Mouse (Mus musculus) adipocyte (in vitro differentiated cells): Measurements from ENCODE around the gene Gm37240.

Source experiments
- DNase-seq: peaks from one replicate; pipeline ENCODE4 v3.0.0-alpha.2; 2016; ENCODE audit warnings: low spot score

Gene Gm37240

GRCm38 (mm10) chr3:85493796-85494195 is 393.5 kb downstream of the Gm37240 start:
- no peak for DNase-seq

GRCm38 (mm10) chr3:85490204-85490603 is 397.1 kb downstream of the Gm37240 start:
- no peak for DNase-seq

GRCm38 (mm10) chr3:85487379-85487778 is 399.9 kb downstream of the Gm37240 start:
- DNase-seq = no peak

GRCm38 (mm10) chr3:85485536-85486190 is 401.7 kb downstream of the Gm37240 start:
- no peak for DNase-seq

GRCm38 (mm10) chr3:85482636-85483035 is 404.7 kb downstream of the Gm37240 start:
- DNase-seq = peak; percentile 11

GRCm38 (mm10) chr3:85480638-85481037 is 406.7 kb downstream of the Gm37240 start:
- no peak for DNase-seq

GRCm38 (mm10) chr3:85478731-85479130 is 408.6 kb downstream of the Gm37240 start:
- no peak for DNase-seq

GRCm38 (mm10) chr3:85469711-85470110 is 417.6 kb downstream of the Gm37240 start:
- no peak for DNase-seq

GRCm38 (mm10) chr3:85468995-85469394 is 418.3 kb downstream of the Gm37240 start:
- no peak for DNase-seq

- DNase-seq = no peak
These were observed 421.9 kb downstream of the Gm37240 start for GRCm38 (mm10) chr3:85465283-85466025.

- DNase-seq = no peak
These were observed 427.3 kb downstream of the Gm37240 start for GRCm38 (mm10) chr3:85460021-85460420.

- no peak for DNase-seq
These were observed 430.3 kb downstream of the Gm37240 start for GRCm38 (mm10) chr3:85456983-85457382.

- DNase-seq = no peak
These were observed 431.9 kb downstream of the Gm37240 start for GRCm38 (mm10) chr3:85455453-85455852.

- DNase-seq = no peak
These were observed 433.3 kb downstream of the Gm37240 start for GRCm38 (mm10) chr3:85454001-85454400.

- peak; percentile 39 for DNase-seq
These were observed 437.9 kb downstream of the Gm37240 start for GRCm38 (mm10) chr3:85449461-85449860.

- no peak for DNase-seq
These were observed 444.5 kb downstream of the Gm37240 start for GRCm38 (mm10) chr3:85442781-85443180.

GRCm38 (mm10) chr3:85442261-85442660 is 445.1 kb downstream of the Gm37240 start:
- no peak for DNase-seq

- DNase-seq = no peak
These were observed 451.9 kb downstream of the Gm37240 start for GRCm38 (mm10) chr3:85435406-85435805.

- no peak for DNase-seq
These were observed 456.1 kb downstream of the Gm37240 start for GRCm38 (mm10) chr3:85431208-85431607.

GRCm38 (mm10) chr3:85423376-85423997 is 463.8 kb downstream of the Gm37240 start:
- no peak for DNase-seq

- no peak for DNase-seq
These were observed 465.9 kb downstream of the Gm37240 start for GRCm38 (mm10) chr3:85421403-85421802.

- DNase-seq = no peak
These were observed 469.7 kb downstream of the Gm37240 start for GRCm38 (mm10) chr3:85417663-85418062.

GRCm38 (mm10) chr3:85398841-85399240 is 488.5 kb downstream of the Gm37240 start:
- no peak for DNase-seq
